Mouse (Mus musculus): ENCODE data around the gene Trem2.
"Not testable (repeated sequence)": the region's sequence is repeated elsewhere in the genome, so short reads cannot be mapped to it uniquely, and the experiment has no call there.

Trem2 gene

DNA sequence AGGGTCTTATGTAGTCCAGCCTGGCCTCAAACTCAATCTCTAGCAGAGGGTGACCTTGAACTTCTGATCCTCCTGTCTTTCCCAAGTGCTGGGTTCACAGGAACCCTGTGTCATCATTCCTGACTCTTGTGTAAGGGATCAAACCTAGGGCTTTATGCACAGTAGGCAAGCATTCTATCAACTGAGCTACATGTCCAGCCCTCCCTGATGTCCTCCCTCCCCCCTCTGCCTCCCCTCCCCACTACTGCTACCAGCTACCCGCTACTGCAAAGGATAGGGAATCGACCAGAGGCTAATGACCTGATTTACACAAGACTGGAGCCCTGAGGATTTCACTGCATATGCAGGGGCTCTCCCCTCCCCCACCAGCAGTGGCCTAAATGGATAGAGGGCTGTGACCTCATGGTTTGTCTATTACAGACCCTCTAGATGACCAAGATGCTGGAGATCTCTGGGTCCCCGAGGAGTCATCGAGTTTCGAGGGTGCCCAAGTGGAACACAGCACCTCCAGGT lies 4.5 kb downstream of the Trem2 start:
- no peak for DNase-seq (ENCODE audit: low spot score)

- not testable (repeated sequence) for DNase-seq (ENCODE audit: low spot score)
Measured at GRCm38 (mm10) chr17:48352976-48353375, 6.8 kb downstream of the Trem2 start.

DNA sequence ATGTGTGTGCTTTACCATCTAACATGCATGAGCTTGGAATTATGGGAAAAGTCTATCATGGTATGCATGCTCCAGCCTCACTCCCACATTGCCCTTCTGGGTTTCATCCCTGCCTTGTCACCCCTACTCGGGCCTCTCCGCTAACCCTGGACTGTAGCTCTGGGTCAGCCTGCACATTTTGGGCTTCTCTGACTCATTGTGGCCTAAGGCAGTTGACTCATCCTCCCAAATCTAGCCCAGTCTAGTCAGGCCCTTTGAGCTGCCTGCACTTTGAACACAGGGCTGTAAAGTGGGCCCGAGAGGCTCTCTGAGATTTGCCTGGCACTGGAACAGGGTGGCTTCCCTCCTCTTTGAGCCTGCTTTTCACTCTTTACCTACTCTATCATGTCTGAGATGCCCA lies 9.6 kb downstream of the Trem2 start:
- DNase-seq (ENCODE audit: low spot score): no peak

DNA sequence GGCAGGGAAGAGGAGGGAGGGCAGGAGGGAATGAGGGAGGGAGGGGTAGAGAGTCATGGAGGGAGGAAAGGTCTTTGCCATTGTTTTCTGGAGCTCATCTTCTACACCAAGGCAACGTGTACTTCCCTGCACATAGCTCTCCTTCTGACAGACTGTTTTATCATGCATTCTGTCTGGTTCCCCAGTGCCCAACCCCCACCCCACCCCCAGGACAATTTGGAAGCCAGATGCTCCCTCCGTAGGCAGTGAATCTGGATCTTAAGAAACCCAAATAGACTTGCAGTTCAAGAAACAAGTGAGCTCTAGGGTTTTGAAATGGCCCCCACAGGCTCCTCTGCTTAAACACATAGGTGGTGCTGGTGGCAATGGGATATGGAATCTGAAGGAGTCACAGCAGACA lies 11.7 kb downstream of the Trem2 start:
- no peak for DNase-seq (ENCODE audit: low spot score)

GRCm38 (mm10) chr17:48359616-48360015 lies 13.4 kb downstream of the Trem2 start, which contains the start of gene Treml1:
Gene Treml1, plus strand, starts transcription at chr17:48359916.
- DNase-seq (ENCODE audit: low spot score): no peak

- DNase-seq (ENCODE audit: low spot score): no peak
Measured at GRCm38 (mm10) chr17:48360462-48360861, 14.3 kb downstream of the Trem2 start.

DNA sequence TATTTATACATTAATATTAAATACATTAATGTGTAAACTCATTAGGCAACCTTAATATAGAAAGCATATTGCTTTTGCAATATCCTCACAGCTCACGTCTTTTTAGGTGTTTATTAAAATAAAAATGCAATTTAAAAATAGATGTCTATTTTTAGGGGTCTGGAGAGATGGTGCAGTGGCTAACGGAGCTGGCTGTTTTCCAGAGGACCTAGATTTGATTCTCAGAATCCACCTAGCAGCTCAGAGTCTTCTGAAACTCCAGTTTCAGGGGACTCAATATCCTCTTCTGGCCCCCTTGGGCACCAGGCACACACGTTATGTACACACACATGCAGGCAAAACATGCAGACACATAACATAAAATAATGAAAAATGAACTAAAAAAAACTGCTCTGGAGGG lies 16.1 kb downstream of the Trem2 start:
- no peak for DNase-seq (ENCODE audit: low spot score)

DNA sequence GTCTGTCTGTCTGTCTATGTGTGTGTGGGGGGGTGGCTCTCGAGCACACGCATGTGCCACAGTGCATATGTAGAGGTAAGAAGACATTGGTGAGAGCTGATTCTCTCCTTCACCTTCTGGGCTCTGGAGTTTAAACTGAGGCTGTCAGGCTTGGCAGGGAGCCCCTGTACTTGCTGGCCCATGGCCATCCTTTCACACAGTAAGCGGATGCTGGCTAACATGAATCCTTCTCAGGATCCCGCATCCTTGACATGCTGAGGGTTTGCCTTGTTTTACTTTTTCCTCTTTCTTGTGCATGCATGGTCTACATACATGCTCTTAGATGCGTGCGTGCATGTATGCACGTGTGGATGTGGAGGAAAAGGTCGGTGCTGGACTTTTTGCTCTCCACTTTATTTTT lies 16.8 kb downstream of the Trem2 start:
- DNase-seq (ENCODE audit: low spot score): no peak

GRCm38 (mm10) chr17:48363421-48363965 lies 17.3 kb downstream of the Trem2 start:
- DNase-seq (ENCODE audit: low spot score): no peak

GRCm38 (mm10) chr17:48365511-48366155 lies 19.4 kb downstream of the Trem2 start:
- no peak for DNase-seq (ENCODE audit: low spot score)

GRCm38 (mm10) chr17:48366806-48367205 lies 20.6 kb downstream of the Trem2 start:
- no peak for DNase-seq (ENCODE audit: low spot score)

DNA sequence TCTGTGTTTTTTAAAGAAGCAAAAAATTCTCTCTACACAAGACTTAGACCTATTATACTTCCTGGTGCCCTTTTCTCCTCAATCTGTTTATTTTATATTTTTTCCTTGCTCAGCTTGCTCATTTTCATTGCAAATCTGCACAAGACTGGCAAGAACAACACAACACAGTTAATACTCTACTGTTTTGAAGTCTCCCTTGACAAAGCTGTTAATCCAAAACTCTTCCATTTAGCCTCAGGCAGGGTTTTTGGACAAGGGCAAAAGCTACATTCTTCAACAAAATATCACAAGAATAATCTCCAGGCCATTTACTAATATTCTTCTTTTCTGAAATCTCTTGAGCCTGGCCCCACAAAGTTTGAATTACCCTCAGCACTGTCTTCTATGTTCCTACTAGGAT lies 25.4 kb downstream of the Trem2 start:
- DNase-seq (ENCODE audit: low spot score): no peak

GRCm38 (mm10) chr17:48372987-48373386 lies 26.8 kb downstream of the Trem2 start:
- DNase-seq (ENCODE audit: low spot score): no peak

DNA sequence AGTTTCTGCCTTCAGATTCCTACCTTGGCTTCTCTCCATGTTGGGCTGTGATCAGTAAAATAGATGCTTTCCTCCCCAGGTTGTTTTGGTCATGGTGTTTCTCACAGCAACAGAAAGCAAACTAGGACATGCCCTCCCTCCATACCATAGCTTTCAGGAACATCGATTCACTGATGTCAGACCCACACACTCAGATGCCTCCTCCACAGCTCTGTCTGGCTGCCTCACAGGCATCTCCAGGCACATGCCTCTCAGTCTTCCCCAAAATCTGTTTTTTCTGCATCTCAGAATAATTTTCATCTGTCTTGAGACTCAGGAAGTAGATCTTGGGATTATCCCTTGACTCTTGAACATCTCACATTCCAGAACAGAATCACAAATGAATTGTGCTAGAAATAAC lies 29.9 kb downstream of the Trem2 start:
- no peak for DNase-seq (ENCODE audit: low spot score)

GRCm38 (mm10) chr17:48379050-48379449 lies 32.8 kb downstream of the Trem2 start:
- DNase-seq (ENCODE audit: low spot score): no peak

- no peak for DNase-seq (ENCODE audit: low spot score)
Measured at GRCm38 (mm10) chr17:48385786-48386461, 39.7 kb downstream of the Trem2 start.

GRCm38 (mm10) chr17:48388666-48389065 lies 42.5 kb downstream of the Trem2 start:
- no peak for DNase-seq (ENCODE audit: low spot score)

DNA sequence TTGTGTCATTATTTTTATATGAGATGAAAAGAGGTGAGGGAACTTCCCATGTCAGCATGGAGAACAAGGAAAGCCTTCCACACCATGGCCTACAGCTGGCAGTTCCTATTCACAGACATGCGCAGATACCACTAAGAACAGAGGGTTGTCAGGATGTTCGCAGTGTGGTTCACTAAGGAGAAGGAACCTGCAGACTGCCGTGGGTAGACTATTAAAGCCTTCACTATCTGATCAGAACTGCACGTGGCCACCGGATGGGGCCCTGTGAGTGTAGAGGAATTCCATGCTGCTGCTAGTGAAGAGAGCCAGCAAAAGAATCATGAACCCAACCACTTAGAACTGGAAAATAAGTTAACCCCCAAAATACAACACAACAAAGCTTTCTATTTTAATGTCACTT lies 43.2 kb downstream of the Trem2 start:
- DNase-seq (ENCODE audit: low spot score): no peak

GRCm38 (mm10) chr17:48391446-48391845 lies 45.2 kb downstream of the Trem2 start:
- no peak for DNase-seq (ENCODE audit: low spot score)

DNA sequence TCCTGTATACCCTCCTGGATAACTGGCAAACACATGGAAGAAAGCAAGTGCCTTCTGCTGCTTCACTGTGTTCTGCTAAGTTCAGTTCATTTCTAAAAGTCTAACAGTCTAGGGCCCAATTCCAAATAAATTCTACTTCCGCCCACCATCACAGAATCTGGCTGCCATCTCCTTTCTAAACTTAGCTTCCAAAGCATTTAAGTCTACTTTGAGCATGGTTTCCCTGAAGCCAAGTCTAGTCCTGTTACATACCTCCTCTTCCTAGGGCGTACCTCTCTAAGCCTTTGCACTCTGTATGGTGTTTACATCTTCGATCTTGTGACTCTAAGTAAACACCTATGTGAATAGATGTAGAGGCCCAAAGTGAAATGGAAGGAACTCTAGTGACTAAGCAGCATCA lies 46.4 kb downstream of the Trem2 start:
- DNase-seq (ENCODE audit: low spot score): no peak

GRCm38 (mm10) chr17:48401710-48402109 lies 55.5 kb downstream of the Trem2 start:
- no peak for DNase-seq (ENCODE audit: low spot score)

DNA sequence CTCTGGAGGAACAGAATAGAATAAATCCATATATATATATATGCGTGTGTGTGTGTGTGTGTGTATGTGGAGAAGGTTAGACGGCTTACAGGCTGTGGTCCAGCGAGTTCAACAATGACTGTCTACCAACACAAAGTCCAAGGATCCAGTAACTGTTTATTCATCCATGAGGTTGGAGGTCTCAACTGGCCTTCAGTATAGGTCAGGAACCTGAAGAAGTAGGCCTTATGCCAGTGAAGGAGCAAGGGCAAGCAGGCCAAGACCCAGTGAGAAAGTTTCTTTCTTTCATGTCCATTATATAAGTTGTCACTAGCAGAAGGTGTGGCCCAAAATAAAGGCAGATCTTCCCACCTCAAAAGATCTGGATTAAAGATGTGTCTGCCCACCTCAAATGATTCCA lies 56.5 kb downstream of the Trem2 start:
- DNase-seq (ENCODE audit: low spot score): no peak
